Mouse (Mus musculus) kidney, postnatal 4 days (tissue): Measurements from ENCODE around the gene Cldn13.

Experiments
- DNase-seq, 2 experiments: peaks; one replicate each; pipeline ENCODE4 v3.0.0; 2021; ENCODE audit warnings: mixed read lengths in 2 of 2

Cldn13 gene

GRCm38 (mm10) chr5:134933281-134933680, 18.0 kb upstream of the Cldn13 start:
- DNase-seq, result no peak

- peak; percentile 75 to 83 for DNase-seq
Observed at GRCm38 (mm10) chr5:134932903-134933276, 17.6 kb upstream of the Cldn13 start.

- DNase-seq, result peak; percentile 92 to 95
Observed at GRCm38 (mm10) chr5:134932179-134932902, 17.0 kb upstream of the Cldn13 start, which contains the start of gene Mettl27. Mettl27 (plus strand) TSS chr5:134932368.

- DNase-seq, result no peak
Observed at GRCm38 (mm10) chr5:134929988-134930387, 14.7 kb upstream of the Cldn13 start.

- DNase-seq, result no peak
Observed at GRCm38 (mm10) chr5:134926726-134927125, 11.4 kb upstream of the Cldn13 start.

GRCm38 (mm10) chr5:134923141-134923540, 7.8 kb upstream of the Cldn13 start:
- DNase-seq, result no peak

- no peak for DNase-seq
Observed at GRCm38 (mm10) chr5:134921106-134921505, 5.8 kb upstream of the Cldn13 start.

GRCm38 (mm10) chr5:134920106-134920687, 4.9 kb upstream of the Cldn13 start:
- DNase-seq, result no peak

GRCm38 (mm10) chr5:134919097-134919496, 3.8 kb upstream of the Cldn13 start:
- DNase-seq, result no peak

- peak; percentile 85 to 90 for DNase-seq
Observed at GRCm38 (mm10) chr5:134918071-134918832, 2.9 kb upstream of the Cldn13 start.

- no peak for DNase-seq
Observed at GRCm38 (mm10) chr5:134914510-134914909, 816 bp downstream of the Cldn13 start.

- no peak for DNase-seq
Observed at GRCm38 (mm10) chr5:134913753-134914152, 1.6 kb downstream of the Cldn13 start.

- DNase-seq, result no peak
Observed at GRCm38 (mm10) chr5:134913352-134913751, 2.0 kb downstream of the Cldn13 start.

GRCm38 (mm10) chr5:134911901-134912300, 3.4 kb downstream of the Cldn13 start:
- no peak for DNase-seq

- DNase-seq, result peak; percentile 98
Observed at GRCm38 (mm10) chr5:134907135-134907534, 8.2 kb downstream of the Cldn13 start.

- no peak for DNase-seq
Observed at GRCm38 (mm10) chr5:134906633-134907032, 8.7 kb downstream of the Cldn13 start, which contains the start of gene Tmem270. Tmem270 (minus strand) TSS chr5:134906733.

GRCm38 (mm10) chr5:134901644-134902027, 13.7 kb downstream of the Cldn13 start:
- DNase-seq, result no peak

- DNase-seq, result peak; percentile 65 to 70
Observed at GRCm38 (mm10) chr5:134901012-134901643, 14.2 kb downstream of the Cldn13 start.

- peak in 1 of 2 experiments; percentile 31 for DNase-seq
Observed at GRCm38 (mm10) chr5:134897596-134897995, 17.7 kb downstream of the Cldn13 start.

GRCm38 (mm10) chr5:134896965-134897364, 18.4 kb downstream of the Cldn13 start:
- DNase-seq, result no peak

GRCm38 (mm10) chr5:134895291-134895690, 20.0 kb downstream of the Cldn13 start:
- DNase-seq, result peak; percentile 56 to 67

- DNase-seq, result no peak
Observed at GRCm38 (mm10) chr5:134892717-134893116, 22.6 kb downstream of the Cldn13 start.

- peak in 1 of 2 experiments; percentile 34 for DNase-seq
Observed at GRCm38 (mm10) chr5:134891552-134891951, 23.8 kb downstream of the Cldn13 start.
